Mouse (Mus musculus) thymus, adult 2 months (tissue): Measurements from ENCODE around the gene Lima1.

ENCODE experiments used
- CTCF ChIP-seq: fragments of 200-500 bp; IDR thresholded peaks from 2 replicates; pipeline ENCODE4 v1.5.1; 2012; ENCODE audit warnings: mild to moderate bottlenecking, control low read depth, low read length, moderate library complexity, borderline replicate concordance; ENCODE audit not compliant: control insufficient read depth, poor library complexity, insufficient read depth; ENCODE audit errors: extremely low read depth
- POLR2A ChIP-seq: fragments of 200-500 bp; IDR thresholded peaks from 2 replicates; pipeline ENCODE4 v1.6.1; 2012; ENCODE audit warnings: mild to moderate bottlenecking, low read length, control low read depth, moderate library complexity; ENCODE audit not compliant: control insufficient read depth, poor library complexity, insufficient read depth; ENCODE audit errors: extremely low read depth

GRCm38 (mm10) chr15:99812097-99812496, 63.2 kb downstream of the Lima1 start:
- no peak for TF ChIP-seq CTCF
- no peak for TF ChIP-seq POLR2A
